Mouse (Mus musculus) hematopoietic stem cell, adult 5-6 weeks (primary cell): ENCODE measurements around the gene Dennd2a. TPM values are rescaled to one million over a fixed set of nuclear protein-coding genes. Genes with fewer than 3 reads are reported as not detected.

Experiments
- ATAC-seq, 2 experiments: fragments of 125-278 bp in 1 of 2; replicated peaks in 1 of 2; 2 replicates each; pipeline ENCODE4 v1.8.0; 2016 to 2017; ENCODE audit warnings: inconsistent platforms in 2 of 2, mild to moderate bottlenecking in 2 of 2, moderate number of reproducible peaks in 2 of 2, low read depth in 1 of 2, moderate TSS enrichment in 1 of 2; ENCODE audit not compliant: low FRiP score in 2 of 2, poor library complexity in 2 of 2, severe bottlenecking in 2 of 2, insufficient read depth in 1 of 2, low TSS enrichment in 1 of 2
- total RNA-seq: library from RNA; stranded (forward); fragments of 172-1452, 232-1000 nt; gene quantifications from 2 replicates; pipeline ENCODE4 v1.2.3, GENCODE M21; 2017

The Dennd2a gene
- total RNA-seq, 1 experiment from 2014 or later = 1.0 TPM

DNA sequence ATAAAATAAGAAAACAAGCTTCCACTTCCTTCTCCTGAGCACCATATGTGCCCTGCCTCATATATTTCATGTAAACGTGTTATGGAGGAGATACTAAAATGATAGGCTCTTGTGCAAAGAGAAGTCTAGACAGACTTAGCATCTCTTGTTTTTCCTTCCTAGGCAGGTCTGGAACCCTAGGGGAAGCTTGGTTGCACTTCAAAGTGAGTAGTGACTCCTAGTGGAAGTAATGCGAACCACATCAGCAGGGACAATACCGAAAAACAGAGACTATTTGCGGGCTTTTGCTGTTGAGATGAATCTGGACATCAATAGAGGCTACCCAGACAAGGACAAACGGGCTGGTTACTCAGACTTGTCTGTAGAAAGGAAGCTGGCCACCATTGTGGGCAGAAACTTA lies 9.9 kb upstream of the Dennd2a start:
- ATAC-seq = peak; percentile 43 to 61; a peak in 3 of 4 replicates

DNA sequence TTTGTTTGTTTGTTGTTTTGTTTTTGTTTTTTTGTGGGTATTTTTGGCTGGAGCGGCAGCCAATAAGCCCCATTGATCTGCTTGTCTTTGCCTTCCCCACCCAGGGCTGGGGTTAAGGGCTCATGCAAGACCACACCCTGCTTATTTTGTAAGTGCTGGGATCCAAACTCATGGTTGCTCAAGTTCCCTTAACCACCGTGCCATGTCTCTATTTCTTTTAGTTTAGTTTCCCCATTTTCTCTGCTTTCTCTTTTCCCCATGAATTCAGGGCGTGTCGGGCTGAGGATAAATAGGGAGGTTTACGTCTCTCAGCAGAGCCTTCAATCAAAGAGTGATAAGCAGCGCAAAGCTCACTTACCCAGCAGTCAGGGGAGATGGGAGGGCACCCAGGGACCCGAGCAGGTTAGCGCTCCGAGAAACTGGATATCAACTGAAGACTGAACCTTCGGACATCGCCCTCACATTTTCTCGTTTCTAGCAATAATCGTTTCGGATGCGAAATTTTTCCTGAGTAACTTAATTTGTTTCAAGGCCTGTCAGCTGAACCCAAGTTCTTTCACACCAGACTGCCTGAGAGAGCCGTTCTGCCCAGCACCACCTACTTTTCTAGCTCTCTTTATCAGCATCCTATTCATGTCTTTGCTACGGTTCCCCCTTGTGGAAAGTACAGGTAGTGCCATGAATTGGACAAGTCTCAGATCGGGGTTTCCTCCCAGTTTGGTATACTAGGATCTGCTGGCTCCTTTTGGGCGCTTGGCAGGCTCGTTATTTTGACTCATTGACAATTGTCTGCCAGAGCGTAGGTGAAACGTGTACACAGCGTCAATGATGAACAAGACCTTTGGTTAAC lies 4.7 kb upstream of the Dennd2a start:
- ATAC-seq = peak; percentile 91 to 92

DNA sequence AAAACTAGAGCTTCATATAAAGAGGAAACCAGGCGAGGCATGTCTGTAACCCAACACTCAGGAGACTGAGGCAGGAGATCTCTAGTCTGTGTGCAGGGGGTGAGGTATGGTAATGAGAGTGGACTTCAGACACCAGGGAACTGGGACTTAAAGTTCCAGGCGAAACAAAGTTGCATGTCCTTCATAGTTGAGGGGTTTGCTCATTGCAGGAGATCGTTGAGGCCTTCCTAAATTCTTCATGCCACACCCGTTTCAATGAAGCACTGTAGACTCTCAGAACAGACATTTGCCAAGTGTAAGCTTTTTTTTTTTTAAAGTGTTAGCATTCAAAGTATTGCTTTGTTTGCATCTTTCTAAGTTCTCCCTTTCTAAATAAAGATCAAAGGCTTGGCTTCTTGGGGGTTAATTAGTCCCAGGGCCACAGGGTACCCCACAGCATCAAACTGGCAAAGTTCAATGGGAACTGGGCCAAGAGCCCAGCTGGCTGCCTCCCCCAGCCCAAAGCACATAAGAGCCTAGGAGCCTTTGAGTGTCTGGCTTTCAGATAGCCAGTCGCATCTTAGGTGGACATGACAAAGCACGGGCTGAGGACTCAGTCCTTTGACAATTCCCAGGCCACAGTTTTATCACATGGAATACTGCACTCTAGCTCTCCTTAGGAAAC lies 1.7 kb upstream of the Dennd2a start:
- ATAC-seq = no peak

DNA sequence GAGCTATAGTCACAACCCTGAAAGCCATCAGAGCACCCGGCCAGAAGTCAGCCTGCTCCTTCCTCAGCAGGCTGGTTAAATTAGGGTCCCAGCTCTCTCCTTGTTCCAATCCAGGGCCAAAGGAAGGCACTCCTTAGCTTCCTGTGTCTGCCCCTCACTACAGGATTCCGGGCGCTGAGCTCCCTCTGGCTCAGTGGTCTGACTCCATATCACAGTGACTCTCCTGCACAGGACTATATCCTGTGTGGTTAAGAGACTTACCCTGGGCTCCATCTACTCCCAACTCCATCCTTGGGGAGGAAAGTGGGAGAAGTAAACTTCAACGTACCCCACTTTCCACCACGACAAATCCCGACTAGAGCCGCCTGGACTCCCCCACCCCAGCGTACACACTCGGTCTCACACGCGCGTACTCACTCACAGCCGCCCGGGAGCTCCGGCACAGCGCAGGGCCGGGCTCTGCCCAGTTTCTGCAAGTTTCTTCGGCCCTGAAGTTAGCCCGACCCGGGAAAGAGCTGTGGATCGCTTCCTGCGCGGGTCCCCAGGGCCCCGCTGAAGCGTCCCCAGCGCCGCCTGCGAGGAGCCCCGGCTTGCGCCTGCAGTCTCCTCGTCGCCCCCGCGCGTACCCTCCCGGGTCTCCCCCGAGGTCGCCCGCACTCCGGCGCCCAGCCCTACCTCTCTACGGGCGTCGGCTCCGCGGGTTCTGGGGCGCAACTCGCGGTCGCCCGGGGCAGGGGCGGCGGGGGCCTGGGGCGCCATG lies 587 bp downstream of the Dennd2a start:
- peak; percentile 33 to 47; a peak in 2 of 4 replicates for ATAC-seq

DNA sequence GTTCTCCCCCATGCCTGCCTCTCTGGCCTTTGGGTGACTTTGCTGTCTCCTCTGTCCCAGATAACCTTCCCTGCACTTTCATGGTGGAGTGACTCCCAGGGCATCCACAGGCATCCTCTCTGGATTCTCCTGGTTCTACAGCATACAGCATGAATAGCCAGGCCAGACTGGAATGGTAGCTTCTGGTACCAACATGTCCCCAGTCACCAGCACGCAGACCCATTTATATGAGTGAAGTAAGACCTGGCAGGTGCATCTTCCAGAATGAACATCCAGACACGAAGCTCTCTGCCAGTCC lies 2.1 kb downstream of the Dennd2a start:
- ATAC-seq = no peak

DNA sequence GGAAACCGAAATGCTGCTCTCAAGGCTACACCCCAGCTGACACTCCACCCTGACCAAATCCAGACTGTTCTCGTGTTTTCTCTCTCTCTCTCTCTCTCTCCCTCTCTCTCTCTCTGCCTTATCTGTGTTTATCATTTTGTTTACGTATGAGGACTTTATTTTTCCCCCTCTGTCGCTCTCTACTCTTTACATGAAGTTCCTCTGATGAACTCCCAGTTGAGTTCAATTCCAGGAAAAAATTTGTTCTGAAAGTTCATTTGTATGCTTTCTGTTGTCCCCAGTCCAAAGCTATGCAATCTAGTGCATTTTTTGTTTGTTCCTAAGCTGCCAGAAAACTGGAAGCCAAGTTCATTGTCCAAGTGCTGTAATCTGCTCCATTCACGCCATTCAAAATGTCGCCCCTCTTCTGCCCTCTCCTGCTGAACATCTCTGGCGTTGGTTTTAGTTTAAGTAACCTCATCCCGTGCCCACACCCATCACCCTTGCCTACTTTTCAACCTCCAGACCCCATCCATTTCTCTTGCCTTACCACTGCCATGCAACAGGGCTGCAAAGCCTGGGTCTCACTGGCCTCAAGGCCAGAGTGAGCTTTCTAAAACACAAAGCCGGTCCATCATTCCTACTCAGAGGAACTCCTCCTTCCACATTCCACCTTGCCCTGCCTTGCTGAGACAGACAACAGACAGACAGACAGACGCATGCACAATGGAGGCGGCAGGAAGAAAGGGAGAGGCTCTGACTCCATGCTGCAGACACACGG lies 2.6 kb downstream of the Dennd2a start:
- ATAC-seq = no peak

DNA sequence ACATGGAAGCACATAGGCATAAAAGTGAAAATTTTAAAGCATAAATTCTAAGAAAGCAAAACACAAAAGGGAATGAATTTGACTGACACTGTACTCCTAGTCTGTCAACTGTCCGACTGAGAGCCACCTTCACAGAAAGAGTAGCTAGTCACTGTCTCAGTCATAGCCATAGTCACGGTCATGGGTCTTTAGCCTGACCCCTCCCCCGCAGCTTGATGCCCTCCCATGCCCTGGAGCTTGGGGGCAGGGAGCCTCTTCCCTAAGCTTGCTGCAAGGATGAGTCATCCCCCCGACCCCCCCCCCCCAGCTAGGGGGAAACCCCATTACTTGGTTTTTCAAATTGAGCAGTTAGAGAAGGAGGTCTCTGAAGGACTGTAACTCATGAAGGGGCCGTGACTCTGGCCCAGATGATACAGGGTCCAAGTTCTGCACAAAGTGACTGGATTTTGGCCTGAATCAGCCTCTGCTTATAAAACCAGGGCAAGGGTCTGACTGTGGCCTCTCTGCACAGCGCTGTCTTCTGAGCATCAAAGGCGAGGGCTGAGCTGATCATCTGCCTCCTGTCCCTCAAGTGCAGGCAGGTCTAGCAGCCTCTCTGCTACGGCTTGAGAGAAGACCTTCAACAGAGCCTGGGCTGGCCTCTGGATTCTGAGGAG lies 5.6 kb downstream of the Dennd2a start:
- peak; percentile 27 to 45; a peak in 2 of 4 replicates for ATAC-seq

DNA sequence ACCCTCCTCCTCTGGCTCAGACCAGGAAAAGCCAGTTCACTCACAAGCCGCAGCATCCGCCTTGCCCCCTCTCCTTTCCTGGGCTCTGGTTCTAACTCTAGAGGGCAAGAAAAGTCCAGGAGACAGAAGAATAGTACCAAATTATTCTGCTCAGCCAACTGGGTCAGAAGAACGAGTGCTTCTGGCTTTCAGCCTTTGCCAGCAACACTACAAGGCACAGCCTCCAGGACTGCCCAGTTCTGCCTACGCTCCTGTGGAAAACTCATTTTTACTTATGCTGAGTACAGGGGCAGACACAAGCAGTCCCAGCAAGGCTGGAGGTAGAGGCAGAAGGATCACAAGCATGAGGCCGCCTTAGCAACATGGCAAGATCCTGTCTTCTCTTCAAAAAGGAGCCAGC lies 9.6 kb downstream of the Dennd2a start:
- ATAC-seq = no peak

DNA sequence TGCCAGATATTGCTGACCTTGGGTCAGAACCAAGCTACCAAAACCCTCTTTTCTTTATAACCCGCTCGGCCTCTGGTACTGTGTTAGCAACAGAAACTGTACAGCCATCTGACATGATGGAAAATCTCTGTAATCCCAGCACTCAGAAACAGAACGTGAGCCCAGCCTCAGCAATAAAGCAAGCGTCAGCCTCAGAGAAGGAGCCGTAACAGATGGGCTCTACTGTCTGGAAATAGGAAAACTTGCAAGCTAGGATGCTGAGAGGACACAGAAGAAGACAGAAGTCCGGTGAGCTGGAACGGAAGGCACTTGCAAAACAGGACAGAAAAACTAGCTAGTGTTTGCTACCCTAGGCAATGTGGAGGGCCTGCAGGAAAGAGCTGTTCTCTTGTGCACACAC lies 12.2 kb downstream of the Dennd2a start:
- no peak for ATAC-seq

DNA sequence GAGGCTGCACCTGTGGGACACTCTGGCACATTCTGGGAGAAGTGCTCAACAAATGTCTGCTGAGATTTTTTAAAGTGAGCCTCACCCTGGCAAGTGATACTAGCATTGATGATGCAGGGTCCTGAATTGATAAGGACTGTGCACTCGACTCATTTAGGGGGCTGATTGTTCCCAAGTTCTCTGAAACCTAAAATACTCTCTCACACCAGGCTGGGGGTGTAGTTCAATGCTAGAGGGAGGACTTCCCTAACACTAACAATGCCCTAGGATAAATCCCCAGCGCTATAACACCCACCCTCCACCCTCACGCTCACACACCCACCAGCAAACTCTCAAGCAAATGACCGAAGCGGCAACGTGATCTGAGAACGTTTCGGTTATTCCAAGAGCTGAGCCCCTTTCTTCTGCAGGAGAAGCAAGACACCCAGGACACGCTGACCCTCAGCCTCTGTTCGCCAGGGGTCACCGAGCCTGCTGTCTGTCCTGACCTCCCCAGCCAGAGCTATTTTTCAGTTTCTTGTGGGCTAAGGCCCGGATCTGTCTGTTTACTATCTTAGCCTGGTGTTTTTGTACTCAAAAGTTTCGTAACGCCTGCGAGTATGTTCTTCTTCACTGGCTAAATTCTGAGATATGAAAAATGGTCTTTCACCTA lies 13.8 kb downstream of the Dennd2a start:
- ATAC-seq = no peak

DNA sequence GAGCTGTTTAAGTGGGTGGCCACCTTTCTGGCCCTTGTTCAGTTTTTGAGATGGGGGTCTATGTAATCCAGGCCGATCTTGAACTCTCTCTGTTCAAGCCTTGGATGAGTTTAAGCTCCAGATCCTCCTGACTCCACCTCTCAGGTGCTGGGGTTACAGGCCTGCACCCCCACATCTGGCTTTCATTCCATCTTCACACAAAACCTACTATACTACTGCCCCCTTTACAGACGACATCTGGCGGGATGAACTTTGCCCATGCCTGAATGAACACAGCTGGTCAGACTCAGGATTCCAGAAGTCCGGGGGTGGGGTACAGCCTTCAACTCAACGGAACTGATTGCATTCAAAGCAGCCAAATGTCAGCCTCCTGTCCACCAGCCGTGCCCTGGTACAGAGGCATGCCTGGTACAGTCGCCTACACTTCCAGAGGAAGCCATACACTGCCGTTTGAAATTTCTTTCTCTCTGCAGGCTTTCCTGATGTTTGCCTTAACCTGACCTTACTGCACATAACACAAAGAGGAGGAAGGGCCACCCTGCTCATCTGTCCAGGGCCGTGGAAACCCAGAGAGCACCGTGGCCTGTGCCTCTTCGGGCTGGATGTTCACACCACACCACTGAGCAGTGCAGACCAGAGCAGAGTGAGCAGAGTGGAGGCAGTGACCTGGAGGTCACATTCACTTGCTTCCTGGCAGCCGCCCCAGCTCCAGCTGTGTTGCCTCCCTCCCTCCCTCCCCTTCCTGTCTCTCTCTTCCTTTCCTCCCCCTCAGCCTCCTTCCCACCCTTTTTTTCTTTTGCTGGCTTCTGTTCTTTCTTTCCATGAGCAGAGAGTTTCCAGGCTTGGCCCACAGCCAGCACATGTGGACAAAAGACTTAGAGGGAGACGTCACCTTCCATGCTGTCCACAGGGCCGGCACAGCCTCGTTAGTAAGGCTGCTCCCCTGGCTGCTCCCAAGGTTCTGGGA lies 14.8 kb downstream of the Dennd2a start:
- ATAC-seq = no peak

DNA sequence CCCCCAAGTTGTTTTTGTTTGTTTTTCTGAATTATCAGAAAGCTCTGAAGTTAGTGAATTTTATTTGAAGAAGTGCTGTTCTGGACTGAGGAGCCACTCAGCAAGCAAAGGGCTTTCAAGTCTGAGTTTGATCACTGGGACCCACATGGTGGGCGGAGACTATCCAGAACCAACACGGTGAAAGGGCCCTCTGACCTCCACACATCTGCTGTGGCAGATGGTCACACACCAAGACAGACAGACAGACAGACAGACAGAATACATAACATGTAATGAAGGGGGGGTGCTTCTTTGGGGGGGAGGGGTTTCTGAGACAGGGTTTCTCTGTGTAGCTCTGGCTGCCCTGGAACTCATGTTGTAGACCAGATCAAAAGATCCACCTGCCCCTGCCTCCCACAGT lies 17.1 kb downstream of the Dennd2a start:
- no peak for ATAC-seq

DNA sequence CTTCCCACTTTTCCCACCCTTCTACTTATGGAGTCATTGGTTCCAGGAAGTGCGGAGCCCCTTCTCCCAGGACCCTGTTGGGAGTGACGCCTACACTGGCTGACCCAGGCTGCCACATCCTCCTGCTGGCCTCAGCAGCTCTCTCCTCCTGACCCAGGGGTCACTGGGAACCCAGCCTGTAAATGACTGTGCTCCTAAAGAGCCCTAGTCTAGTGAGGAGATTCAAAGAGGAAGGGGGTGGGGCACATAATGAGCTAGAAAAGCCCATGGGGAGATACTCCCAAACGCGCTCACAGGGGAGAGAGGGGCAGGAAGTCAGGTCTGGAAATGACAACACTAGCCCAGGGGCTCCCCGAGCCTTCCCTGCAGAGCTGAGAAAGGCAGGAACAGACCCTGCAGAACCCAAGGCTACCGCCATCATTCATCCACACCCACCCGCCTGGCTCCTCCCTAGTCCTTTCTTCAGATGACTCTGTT lies 17.9 kb downstream of the Dennd2a start:
- 0 out of 4 replicates have a peak, but pooled peaks of 1 of the 2 experiments have one; percentile 11 for ATAC-seq

DNA sequence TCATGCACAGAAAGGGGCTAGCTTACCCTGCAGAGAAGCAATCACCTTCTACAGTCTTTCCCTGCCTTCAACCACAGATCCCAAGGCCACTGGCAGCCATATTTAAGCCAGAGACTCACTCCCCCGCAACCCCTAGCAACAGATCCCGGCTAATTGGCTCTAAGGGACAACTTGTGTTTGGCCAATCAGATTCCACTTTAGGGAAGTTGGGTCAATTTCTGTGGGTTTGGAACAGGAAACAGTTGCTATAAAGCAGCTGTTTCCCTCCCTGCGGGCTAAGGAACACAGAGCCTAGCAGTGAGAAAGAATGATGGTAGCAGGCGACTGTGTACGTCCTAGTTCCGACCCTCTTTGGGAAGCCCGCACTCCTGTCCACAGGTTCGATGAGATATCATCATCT lies 19.4 kb downstream of the Dennd2a start:
- peak; percentile 92 to 93 for ATAC-seq

DNA sequence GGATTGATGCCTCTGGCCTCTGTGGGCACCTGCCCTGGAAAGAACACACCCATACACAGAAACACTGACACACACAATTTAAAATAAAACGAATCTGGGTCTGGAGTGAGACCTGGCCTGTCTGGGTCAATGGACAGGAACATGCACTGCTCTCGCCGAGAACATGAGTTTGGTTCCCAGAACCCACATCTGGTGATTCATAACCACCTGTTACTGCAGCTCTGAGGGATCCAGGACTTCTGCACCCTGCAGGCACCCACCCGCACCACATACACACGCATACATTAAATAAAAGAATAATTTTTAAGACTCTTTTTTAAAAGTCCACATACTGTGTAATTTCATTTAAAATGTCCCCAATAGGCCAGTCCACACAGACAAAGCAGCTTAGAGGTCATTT lies 20.4 kb downstream of the Dennd2a start:
- no peak for ATAC-seq

DNA sequence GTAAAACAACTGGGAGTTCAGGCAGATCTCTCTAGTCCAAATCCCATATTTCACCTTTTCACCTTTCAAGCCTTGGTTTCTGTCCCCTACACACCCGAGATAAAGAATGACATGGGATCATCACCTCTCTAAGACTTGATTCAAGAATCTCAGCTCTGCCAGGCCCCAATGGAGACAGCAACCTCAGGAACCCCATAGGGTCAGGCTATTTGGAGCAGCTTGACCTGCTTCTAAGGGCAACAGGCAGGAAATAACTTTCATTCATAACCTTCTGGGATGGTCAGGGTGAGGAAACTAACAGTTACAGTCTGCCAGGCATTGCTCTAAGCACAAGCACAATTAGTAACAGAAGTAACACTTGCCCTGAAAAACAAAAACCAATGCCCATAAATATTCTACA lies 21.0 kb downstream of the Dennd2a start:
- ATAC-seq = no peak
